Mouse (Mus musculus) gastrocnemius, postnatal 14 days (tissue): ENCODE measurements at regions not wholly inside any gene's neighbourhood (a gene's known extent, or its start where the extent isn't known, plus 50 kb on each side); places are given as distances from the start of the nearest gene placed in this dataset.

ENCODE experiments used
- DNase-seq: peaks from one replicate; pipeline ENCODE4 v3.0.0; 2021; ENCODE audit warnings: mixed read lengths
- intact Hi-C: fragments of 180-260 bp; cut with DNase I; formaldehyde crosslinking; loops from one replicate; pipeline ENCODE4 v1.15.1; 2025; ENCODE audit warnings: low total_unique reads

DNA sequence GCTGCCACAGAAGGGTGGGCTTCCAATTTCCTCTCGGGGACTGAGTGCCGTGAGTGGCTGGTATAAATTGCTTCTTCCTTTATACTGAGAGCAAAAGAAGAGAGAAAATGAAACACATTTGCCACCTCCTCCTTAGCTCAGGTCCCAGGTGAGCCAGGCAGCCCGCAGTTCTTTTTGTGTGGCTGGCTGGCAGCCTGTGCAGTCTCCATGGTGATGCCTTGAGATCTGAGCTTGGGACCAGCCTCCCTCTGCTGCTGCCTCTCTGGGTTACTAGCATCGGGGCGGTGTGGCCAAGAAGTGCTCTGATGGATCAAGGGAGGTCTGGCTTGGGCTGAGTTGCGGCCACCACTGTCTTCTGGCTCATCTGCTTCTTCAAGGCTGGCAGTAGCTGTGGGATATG lies 249.1 kb upstream of the Gm4791 start:
- DNase-seq: no peak
- intact Hi-C loops: no loop called here

DNA sequence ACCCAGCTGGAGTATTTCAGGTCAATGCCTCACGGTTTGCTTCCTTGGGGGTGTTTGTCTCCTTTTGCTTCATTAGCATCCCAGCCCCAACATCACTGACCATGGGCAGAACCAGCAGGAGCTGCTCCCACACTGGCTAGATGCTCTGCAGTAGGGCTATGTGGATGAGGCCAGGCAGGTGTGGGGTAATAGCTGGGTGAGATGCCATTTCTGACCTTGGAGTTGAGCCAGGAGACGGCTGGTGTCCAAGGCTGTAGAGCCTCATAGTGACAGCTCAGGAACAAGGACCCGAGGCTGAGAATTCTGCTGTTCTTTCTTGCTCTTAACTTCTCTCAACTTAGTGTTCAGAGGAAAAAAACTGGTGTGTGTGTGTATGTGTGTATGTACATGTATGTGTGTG lies 252.3 kb upstream of the Gm4791 start:
- intact Hi-C loops: no loop called here
- DNase-seq: no peak

DNA sequence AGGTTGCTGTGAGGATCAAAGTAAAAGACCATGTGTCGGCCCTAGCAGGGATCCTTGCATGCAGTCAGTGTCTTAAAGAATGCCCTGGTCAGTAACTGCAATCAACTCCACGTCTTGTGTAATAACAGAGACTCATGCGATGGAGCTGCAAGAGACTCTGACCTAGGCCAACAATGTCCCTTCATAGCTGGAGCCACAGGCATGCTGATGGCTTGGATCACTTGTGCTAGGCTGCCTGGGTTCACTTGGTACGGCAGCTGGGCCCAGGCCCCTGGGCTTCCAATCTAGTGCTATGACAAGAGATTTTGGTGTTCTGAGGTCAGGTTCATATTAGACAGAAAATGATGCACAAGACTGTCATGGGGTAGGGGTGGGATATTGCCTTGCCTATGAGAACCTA lies 258.0 kb upstream of the Gm4791 start:
- intact Hi-C loops: no loop called here
- no peak for DNase-seq

- intact Hi-C loops: loop anchor here (5.0 kb wide), 1 partner anchor 73 kb away; no protein-coding TSS in a partner anchor
These were observed 259.2 kb upstream of the Gm4791 start for GRCm38 (mm10) chr9:46739341-46739740.

DNA sequence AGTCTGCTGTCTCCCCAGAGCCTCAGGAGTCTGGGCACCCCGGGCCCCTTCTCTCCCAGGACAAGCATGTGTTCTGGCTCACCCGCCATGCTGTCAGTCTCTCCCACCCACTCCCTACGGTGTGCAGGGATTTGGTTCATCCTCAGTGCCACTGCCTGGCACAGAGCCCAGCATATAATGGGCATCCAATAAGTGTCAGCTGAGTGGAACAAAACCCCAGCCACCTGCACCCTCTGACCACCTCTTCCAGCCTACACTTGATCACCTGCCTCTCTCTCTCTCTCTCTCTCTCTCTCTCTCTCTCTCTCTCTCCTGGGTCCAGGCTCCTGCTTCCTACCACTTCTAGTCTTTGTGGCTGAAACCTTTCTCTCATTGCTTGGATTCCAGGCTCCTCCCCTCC lies 259.9 kb upstream of the Gm4791 start:
- DNase-seq: no peak

More at GRCm38 (mm10) chr9:46739341-46739740, 259.2 kb upstream of the Gm4791 start:
- no peak for DNase-seq

DNA sequence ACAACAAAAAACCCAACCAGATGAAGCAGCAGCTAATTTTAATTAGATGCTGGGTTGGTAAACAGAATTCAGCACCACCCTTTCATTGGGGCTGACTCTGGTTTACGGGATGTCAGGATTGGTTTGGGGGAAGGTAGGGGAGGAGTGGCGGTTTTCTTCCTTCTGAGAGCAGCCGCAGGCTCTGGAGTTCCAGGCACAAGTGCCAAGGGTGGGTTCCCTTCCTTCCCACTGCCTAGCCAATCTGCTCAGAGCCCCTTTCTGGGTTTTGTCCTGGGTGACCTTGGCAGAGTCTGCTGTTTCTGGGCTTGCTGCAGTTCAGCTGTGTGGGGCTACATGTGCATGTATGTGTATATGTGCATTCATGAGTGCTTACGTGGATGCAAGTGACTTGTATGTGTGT lies 260.5 kb upstream of the Gm4791 start:
- intact Hi-C loops: loop anchor here (5.0 kb wide), 1 partner anchor 74 kb away; no protein-coding TSS in a partner anchor
- no peak for DNase-seq

More for the DNA sequence above, 259.9 kb upstream of the Gm4791 start:
- intact Hi-C loops: loop anchor here (5.0 kb wide), 1 partner anchor 74 kb away; no protein-coding TSS in a partner anchor

GRCm38 (mm10) chr9:46737446-46737845 lies 261.1 kb upstream of the Gm4791 start:
- intact Hi-C loops: loop anchor here (5.0 kb wide), 1 partner anchor 75 kb away; no protein-coding TSS in a partner anchor
- DNase-seq: no peak

DNA sequence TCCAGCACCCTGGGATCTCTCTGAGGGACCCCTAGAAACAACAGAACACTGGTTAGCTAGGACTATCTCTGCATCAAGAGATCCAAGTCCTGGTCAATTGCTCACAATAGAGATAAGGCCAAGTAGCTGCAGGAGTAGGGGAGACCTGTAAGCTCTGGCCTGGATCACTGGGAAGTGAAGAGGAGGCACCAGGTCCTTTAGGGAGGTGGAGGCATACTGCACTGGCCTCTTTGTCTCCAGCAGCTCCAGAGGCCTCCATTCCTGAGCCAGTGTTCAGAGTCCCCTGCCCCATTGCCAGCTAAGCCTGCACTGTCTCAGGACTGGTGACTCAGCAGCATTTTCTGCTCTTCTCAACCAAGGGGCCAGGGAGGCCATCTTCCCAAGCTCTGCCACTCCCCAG lies 262.3 kb upstream of the Gm4791 start:
- intact Hi-C loops: loop anchor here (5.0 kb wide), 1 partner anchor 76 kb away; no protein-coding TSS in a partner anchor
- no peak for DNase-seq

GRCm38 (mm10) chr9:46735664-46736067 lies 262.9 kb upstream of the Gm4791 start:
- intact Hi-C loops: loop anchor here (5.0 kb wide), 1 partner anchor 77 kb away; no protein-coding TSS in a partner anchor
- DNase-seq: peak; percentile 75

DNA sequence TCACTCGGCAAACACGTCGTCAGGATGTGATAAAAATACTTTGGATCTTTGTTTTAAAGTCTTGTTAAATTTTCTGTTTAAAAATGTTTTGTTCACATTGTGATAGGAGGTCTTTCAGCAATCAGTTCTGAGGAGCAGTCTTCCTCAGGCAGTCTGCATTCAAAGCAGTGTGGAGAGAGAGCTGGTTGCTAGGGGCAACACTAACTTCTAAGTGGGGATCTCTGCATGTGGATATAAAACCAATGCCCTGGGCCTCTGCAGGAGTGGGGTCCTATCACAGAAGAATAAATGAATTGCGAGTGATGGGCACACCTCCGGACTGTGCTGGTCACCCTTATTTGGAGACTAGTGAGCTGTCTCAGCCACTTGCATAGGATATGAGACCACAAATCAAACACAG lies 270.1 kb upstream of the Gm4791 start:
- no peak for DNase-seq
- intact Hi-C loops: no loop called here

- no peak for DNase-seq
- intact Hi-C loops: no loop called here
These were observed 274.3 kb upstream of the Gm4791 start for GRCm38 (mm10) chr9:46724231-46724630.

DNA sequence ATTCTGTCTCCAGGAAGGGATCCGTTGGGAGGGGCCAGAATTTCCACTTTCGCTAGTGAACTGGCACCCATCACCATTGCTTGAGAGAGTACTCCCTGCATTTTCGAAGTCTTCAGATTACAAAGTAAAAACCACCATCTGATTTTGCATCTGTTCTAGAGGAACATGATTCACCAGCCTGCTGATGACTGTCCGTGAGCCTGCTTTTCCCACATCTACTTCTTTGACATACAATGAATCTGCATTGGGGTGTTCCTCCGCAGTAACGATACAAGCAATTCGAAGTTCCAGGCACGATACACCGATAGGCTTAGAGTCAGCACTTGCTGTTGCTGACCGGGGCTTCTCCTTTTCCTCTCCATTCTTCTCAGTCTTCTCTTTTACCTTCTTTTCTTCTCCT lies 285.1 kb upstream of the Gm4791 start:
- intact Hi-C loops: no loop called here
- no peak for DNase-seq

GRCm38 (mm10) chr9:46704151-46704905 lies 294.2 kb upstream of the Gm4791 start:
- intact Hi-C loops: no loop called here
- DNase-seq: no peak

- intact Hi-C loops: no loop called here
These were observed 294.9 kb upstream of the Gm4791 start for GRCm38 (mm10) chr9:46703674-46704073.

GRCm38 (mm10) chr9:46702901-46703636 lies 295.5 kb upstream of the Gm4791 start:
- intact Hi-C loops: no loop called here
- no peak for DNase-seq

More at GRCm38 (mm10) chr9:46703674-46704073, 294.9 kb upstream of the Gm4791 start:
- no peak for DNase-seq

GRCm38 (mm10) chr9:46702053-46702900 lies 296.3 kb upstream of the Gm4791 start:
- intact Hi-C loops: no loop called here
- no peak for DNase-seq

GRCm38 (mm10) chr9:46696171-46696570 lies 302.4 kb upstream of the Gm4791 start:
- DNase-seq: no peak
- intact Hi-C loops: no loop called here

- no peak for DNase-seq
- intact Hi-C loops: no loop called here
These were observed 309.2 kb upstream of the Gm4791 start for GRCm38 (mm10) chr9:46689331-46689730.

GRCm38 (mm10) chr9:46684113-46684850 lies 314.3 kb upstream of the Gm4791 start:
- intact Hi-C loops: no loop called here
- DNase-seq: no peak
